In the genomic region with DNA sequence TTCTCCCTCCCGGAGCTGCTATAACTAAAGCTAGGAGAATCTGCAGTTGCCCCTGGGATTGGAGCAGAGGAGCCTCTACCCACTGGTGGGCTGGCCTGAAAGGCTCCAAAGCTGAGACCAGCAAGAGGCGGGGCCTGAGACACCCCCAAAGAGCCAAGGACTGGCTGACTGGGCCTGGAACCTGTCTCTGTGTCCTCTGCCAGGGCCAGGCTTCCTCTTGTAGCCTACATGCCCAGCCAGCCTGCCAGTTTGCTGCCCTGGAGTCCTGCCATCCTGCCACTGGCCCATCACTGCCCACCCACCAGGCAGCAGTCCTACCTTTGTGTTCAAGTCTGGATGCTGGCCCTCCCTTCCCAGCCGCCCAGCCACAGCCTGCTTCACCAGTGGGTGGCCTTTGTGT, we compare ENCODE assay signal across 9 mouse cellular contexts.
DNase-seq lines count a peak whose midpoint lies in the region; ATAC-seq lines count a peak whose summit lies in the region.
"Had no signal": no experiment of that assay in that cellular context is flagged by ENCODE, and none has a peak within 500 bp of the region (broad histone marks: within the 10 kb centered on the region; RNA-seq: fewer than 3 reads in every experiment).

No protein-coding gene starts in this region.

- ATAC-seq in hindbrain, embryonic 16.5 days: peak; percentile 93
- ATAC-seq in intestine, embryonic 16.5 days: no peak

- peak; percentile 44 for DNase-seq in right cerebral cortex, postnatal 14 days
- no peak for DNase-seq in right cerebral cortex, adult 18-20 months
- DNase-seq in cerebellum, postnatal 14 days: peak; percentile 86 to 91
- no peak for DNase-seq in urinary bladder, adult 18-20 months (ENCODE audit: low spot score in 2 of 2)
- no peak for DNase-seq in spleen, adult 18-20 months

- H3K4me3 ChIP-seq in hindbrain, embryonic 16.5 days (ENCODE audit: low read length): no peak overlapping the region
- no peak overlapping the region for H3K4me3 ChIP-seq in intestine, embryonic 16.5 days (ENCODE audit: low read length)
- H3K4me3 ChIP-seq: heart, embryonic 13.5 days; megakaryocyte, embryonic 14.5 days had no signal

- H3K9me3 ChIP-seq in hindbrain, embryonic 16.5 days (ENCODE audit: control insufficient read depth, low read length): no peaks in the 10 kb centered on the region
- no peaks in the 10 kb centered on the region for H3K9me3 ChIP-seq in intestine, embryonic 16.5 days (ENCODE audit: control insufficient read depth, low read length)
- H3K9me3 ChIP-seq: heart, embryonic 13.5 days; megakaryocyte, embryonic 14.5 days had no signal

- H3K27me3 ChIP-seq in hindbrain, embryonic 16.5 days (replicated peaks; ENCODE audit: control insufficient read depth, insufficient read depth, low read length): no peaks in the 10 kb centered on the region
- H3K27me3 ChIP-seq in intestine, embryonic 16.5 days (replicated peaks; ENCODE audit: control insufficient read depth, insufficient read depth, low read length): no peaks in the 10 kb centered on the region
- H3K27me3 ChIP-seq: heart, embryonic 13.5 days; megakaryocyte, embryonic 14.5 days had no signal

- H3K4me1 ChIP-seq in hindbrain, embryonic 16.5 days (ENCODE audit: control insufficient read depth, insufficient read depth, low read depth, low read length): no peaks in the 10 kb centered on the region
- no peaks in the 10 kb centered on the region for H3K4me1 ChIP-seq in intestine, embryonic 16.5 days (ENCODE audit: control insufficient read depth, insufficient read depth, low read length)

- H3K36me3 ChIP-seq in hindbrain, embryonic 16.5 days (ENCODE audit: control insufficient read depth, insufficient read depth, low read length): peaks cover 21% of the 10 kb centered on the region; the same call in 1 of the 2 replicates
- H3K36me3 ChIP-seq in intestine, embryonic 16.5 days (ENCODE audit: control insufficient read depth, insufficient read depth, low read length): peaks cover 6% of the 10 kb centered on the region; the same call in 1 of the 2 replicates

- H3K9ac ChIP-seq in hindbrain, embryonic 16.5 days (ENCODE audit: low read depth, low read length): no peak overlapping the region
- H3K9ac ChIP-seq in intestine, embryonic 16.5 days (ENCODE audit: low read depth, low read length): no peak overlapping the region
- H3K9ac ChIP-seq: heart, embryonic 13.5 days had no signal

- H3K27ac ChIP-seq in hindbrain, embryonic 16.5 days (ENCODE audit: low read depth, low read length): peak overlapping the region; percentile 36; the same call in 1 of the 2 replicates
- no peak overlapping the region for H3K27ac ChIP-seq in intestine, embryonic 16.5 days (ENCODE audit: low read length)
- H3K27ac ChIP-seq: heart, embryonic 13.5 days had no signal

- no peak overlapping the region for H3K4me2 ChIP-seq in hindbrain, embryonic 16.5 days (ENCODE audit: low read length)
- H3K4me2 ChIP-seq in intestine, embryonic 16.5 days (ENCODE audit: low read depth, low read length): no peak overlapping the region
- H3K4me2 ChIP-seq: heart, embryonic 13.5 days had no signal

- 32% methylated on average over 3 of the region's 3 CpGs for WGBS in hindbrain, embryonic 16.5 days
- WGBS in intestine, embryonic 16.5 days: 73% methylated on average over 2 of the region's 3 CpGs

Comparison
In these comparisons a context has a peak if more than half of its experiments do, and no peak if none do; other contexts are left out.
1. DNase-seq: peak in right cerebral cortex, postnatal 14 days (single experiment) and cerebellum, postnatal 14 days (2 of 2); none in right cerebral cortex, adult 18-20 months (single experiment), urinary bladder, adult 18-20 months (0 of 2) and spleen, adult 18-20 months (0 of 2).